Mouse (Mus musculus) liver, embryonic 14.5 days (tissue): ENCODE measurements around the gene Msi2.

Source experiments
- CTCF ChIP-seq: IDR thresholded peaks from 2 replicates; pipeline ENCODE4 v1.5.1; 2016; ENCODE audit warnings: antibody characterized with exemption, low read depth, control low read depth
- EP300 ChIP-seq: IDR thresholded peaks from 2 replicates; pipeline ENCODE4 v1.6.1; 2016; ENCODE audit warnings: antibody characterized with exemption, low read depth

GRCm38 (mm10) chr11:88395076-88395990 is 323.0 kb downstream of the Msi2 start:
- TF ChIP-seq CTCF (no peak), EP300 (no peak)
